ENCODE assay signal across 9 mouse cellular contexts in the genomic region with DNA sequence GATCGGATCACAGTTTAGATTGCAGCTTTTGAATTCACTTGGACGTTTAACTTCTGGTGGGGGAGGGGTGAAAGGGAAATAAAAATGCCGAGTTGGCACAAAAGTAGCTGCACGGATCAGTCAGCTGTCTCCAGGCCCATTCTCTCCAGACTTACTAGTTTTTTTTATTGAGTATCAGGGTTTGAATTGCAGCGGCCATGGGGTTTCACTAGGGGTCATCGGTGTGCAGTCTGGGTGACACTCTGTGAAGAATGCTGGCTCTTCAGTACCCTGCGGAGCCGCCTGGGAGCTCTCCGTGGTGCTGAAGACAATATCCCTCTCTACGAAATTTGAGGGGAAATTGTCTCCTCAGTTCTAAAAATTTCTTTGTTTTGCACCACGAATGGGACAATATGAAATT. TPM values are rescaled to one million over a fixed set of nuclear protein-coding genes. Genes with fewer than 3 reads are reported as not detected.
DNase-seq lines count a peak whose midpoint lies in the region; ATAC-seq lines count a peak whose summit lies in the region.
"Had no signal": no experiment of that assay in that cellular context is flagged by ENCODE, and none has a peak within 500 bp of the region (broad histone marks: within the 10 kb centered on the region; RNA-seq: fewer than 3 reads in every experiment).

No protein-coding gene starts in this region.

- no peaks in the 10 kb centered on the region for H3K36me3 ChIP-seq in forebrain, embryonic 14.5 days (ENCODE audit: control insufficient read depth, insufficient read depth, low read length)
- H3K36me3 ChIP-seq in intestine, embryonic 16.5 days (ENCODE audit: control insufficient read depth, insufficient read depth, low read length), result no peaks in the 10 kb centered on the region
- H3K36me3 ChIP-seq in lung, embryonic 15.5 days, result no peaks in the 10 kb centered on the region

- H3K27me3 ChIP-seq in forebrain, embryonic 14.5 days (replicated peaks; ENCODE audit: control insufficient read depth, insufficient read depth, low read length), result no peaks in the 10 kb centered on the region
- no peaks in the 10 kb centered on the region for H3K27me3 ChIP-seq in intestine, embryonic 16.5 days (replicated peaks; ENCODE audit: control insufficient read depth, insufficient read depth, low read length)
- H3K27me3 ChIP-seq in lung, embryonic 15.5 days, result no peaks in the 10 kb centered on the region

- H3K9me3 ChIP-seq in forebrain, embryonic 14.5 days (replicated peaks; ENCODE audit: control insufficient read depth, low read length), result no peaks in the 10 kb centered on the region
- H3K9me3 ChIP-seq in intestine, embryonic 16.5 days (ENCODE audit: control insufficient read depth, low read length), result no peaks in the 10 kb centered on the region
- no peaks in the 10 kb centered on the region for H3K9me3 ChIP-seq in lung, embryonic 15.5 days

- no peak overlapping the region for H3K9ac ChIP-seq in forebrain, embryonic 14.5 days (ENCODE audit: low read length)
- no peak overlapping the region for H3K9ac ChIP-seq in intestine, embryonic 16.5 days (ENCODE audit: low read depth, low read length)
- H3K9ac ChIP-seq in lung, embryonic 15.5 days, result no peak overlapping the region

- DNase-seq in layer of hippocampus, adult 9-11 months, result peak; percentile 25
- DNase-seq in layer of hippocampus, adult 11-12 months (ENCODE audit: low spot score), result no peak
- peak; percentile 54 for DNase-seq in adrenal gland, postnatal 25 days
- peak; percentile 79 for DNase-seq in forebrain, embryonic 14.5 days (ENCODE audit: low spot score)
- DNase-seq in retina, postnatal 1 day, result peak; percentile 88

- H3K4me3 ChIP-seq in forebrain, embryonic 14.5 days (ENCODE audit: low read depth, low read length), result no peak overlapping the region
- no peak overlapping the region for H3K4me3 ChIP-seq in intestine, embryonic 16.5 days (ENCODE audit: low read length)
- H3K4me3 ChIP-seq in lung, embryonic 15.5 days, result no peak overlapping the region

- 0 out of 2 replicates have a peak, but pooled peaks cover 3% of the 10 kb centered on the region for H3K4me1 ChIP-seq in forebrain, embryonic 14.5 days (ENCODE audit: control insufficient read depth, insufficient read depth, low read length)
- H3K4me1 ChIP-seq in intestine, embryonic 16.5 days (ENCODE audit: control insufficient read depth, insufficient read depth, low read length), result no peaks in the 10 kb centered on the region
- H3K4me1 ChIP-seq in lung, embryonic 15.5 days, result no peaks in the 10 kb centered on the region

- 5% methylated on average over 11 of the region's 11 CpGs for WGBS in forebrain, embryonic 14.5 days
- WGBS in intestine, embryonic 16.5 days, result 9% methylated on average over 11 of the region's 11 CpGs
- WGBS in lung, embryonic 15.5 days, result 8% methylated on average over 11 of the region's 11 CpGs

- peak; percentile 82 for ATAC-seq in forebrain, embryonic 14.5 days
- peak; percentile 73 for ATAC-seq in intestine, embryonic 16.5 days
- ATAC-seq in lung, embryonic 15.5 days (ENCODE audit: borderline replicate concordance, extremely low read depth, low FRiP score, low TSS enrichment), result 0 out of 2 replicates have a peak, but pooled peaks have one; percentile 67
- no peak for ATAC-seq in inflammation-experienced regulatory T-cells, adult 6 months

- no peak overlapping the region for H3K4me2 ChIP-seq in forebrain, embryonic 14.5 days (ENCODE audit: low read length)
- no peak overlapping the region for H3K4me2 ChIP-seq in intestine, embryonic 16.5 days (ENCODE audit: low read depth, low read length)
- no peak overlapping the region for H3K4me2 ChIP-seq in lung, embryonic 15.5 days

- H3K27ac ChIP-seq in forebrain, embryonic 14.5 days (ENCODE audit: low read depth, low read length), result no peak overlapping the region
- no peak overlapping the region for H3K27ac ChIP-seq in intestine, embryonic 16.5 days (ENCODE audit: low read length)
- no peak overlapping the region for H3K27ac ChIP-seq in lung, embryonic 15.5 days
- H3K27ac ChIP-seq: macrophage had no signal

RNA-seq across cellular contexts. Expression of a gene that starts 13.5 kb away (rescaled TPM):
- 0.18 TPM in 1 of 2 replicates, not detected in the other for total RNA-seq in adrenal gland, postnatal 25 days (2021)
- 39.6 and 67.6 TPM in 2 replicates for polyA plus RNA-seq in forebrain, embryonic 14.5 days (2014; fragmentation: Nextera tagmentation; extraction: Ambion mirVana)
- polyA plus RNA-seq in intestine, embryonic 16.5 days (2015; fragmentation: Nextera tagmentation; extraction: Ambion mirVana), result 1.4 and 1.5 TPM in 2 replicates
- 1.7 and 2.7 TPM in 2 replicates for polyA plus RNA-seq in lung, embryonic 15.5 days (2015; fragmentation: Nextera tagmentation; extraction: Ambion mirVana)
- under 1 TPM in 1 of 3 experiments, not detected in 2; 0.13 TPM for polyA plus RNA-seq in inflammation-experienced regulatory T-cells, adult 6 months (2017; shearing (Covaris generic))
- polyA plus RNA-seq: macrophage had no signal

Comparison
In these comparisons a context has a peak if more than half of its experiments do, and no peak if none do; other contexts are left out.
1. RNA of a gene that starts 13.5 kb away (polyA plus RNA-seq): 39.6 to 67.6 TPM in forebrain, embryonic 14.5 days; 1.7 to 2.7 TPM in lung, embryonic 15.5 days, 1.4 to 1.5 TPM in intestine, embryonic 16.5 days and 0.13 TPM in inflammation-experienced regulatory T-cells, adult 6 months; every median in the first group is over 10 times any median in the second.